Comparison of ENCODE assay signal across 20 mouse cellular contexts in the genomic region with DNA sequence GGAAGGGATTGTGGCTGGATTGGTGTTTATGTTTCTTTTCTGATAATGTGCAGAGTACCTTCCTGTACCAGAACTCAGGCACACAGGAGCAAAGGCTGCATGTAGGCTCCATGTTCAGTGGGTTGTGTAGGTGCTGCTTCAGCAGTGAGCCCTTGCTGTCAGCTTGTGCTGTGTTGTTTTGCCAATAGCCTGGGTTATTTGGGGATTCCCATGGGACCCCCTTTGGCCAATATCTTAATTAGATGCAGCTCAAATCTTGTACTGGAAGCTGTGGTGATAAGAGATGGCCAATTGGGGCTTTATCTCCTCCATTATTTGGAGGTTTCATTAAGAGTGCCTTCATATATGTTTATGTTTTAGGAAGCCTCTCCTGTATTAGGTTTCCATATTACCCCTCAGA. TPM values are rescaled to one million over a fixed set of nuclear protein-coding genes. Genes with fewer than 3 reads are reported as not detected.
DNase-seq lines count a peak whose midpoint lies in the region; TF ChIP-seq lines count a peak whose summit lies in the region.
"Had no signal": no experiment of that assay in that cellular context is flagged by ENCODE, and none has a peak within 500 bp of the region (broad histone marks: within the 10 kb centered on the region; RNA-seq: fewer than 3 reads in every experiment).

No protein-coding gene starts in this region.

- H3K27me3 ChIP-seq in CH12.LX (replicated peaks), result no peaks in the 10 kb centered on the region
- H3K27me3 ChIP-seq: Patski had no signal

- H3K36me3 ChIP-seq in CH12.LX (replicated peaks in 1 of 2; ENCODE audit: control insufficient read depth in 1 of 2, insufficient read depth in 1 of 2, low read length in 1 of 2), result peaks cover 17 to 61% of the 10 kb centered on the region in 2 experiments

- no peaks in the 10 kb centered on the region for H3K9me3 ChIP-seq in CH12.LX (replicated peaks; ENCODE audit: low read length)
- H3K9me3 ChIP-seq: G1E had no signal

- no peak overlapping the region for H3K27ac ChIP-seq in CH12.LX (ENCODE audit: insufficient read depth, low read depth)

- in situ Hi-C loops in CH12.LX (cut with MboI; ENCODE audit: low pct_ligation_motif_present, low pct_unique_long_range_greater_than_20kb, low sequenced_read_pairs), result no loop called here

- no peak overlapping the region for H3K4me2 ChIP-seq in CH12.LX (ENCODE audit: insufficient read depth, low read depth, poor library complexity, severe bottlenecking)

- no peak for TF ChIP-seq RAD21 in CH12.LX (IDR thresholded peaks at IDR 0.05; ENCODE audit: low read depth, low read length)

- peaks cover 8 to 43% of the 10 kb centered on the region in 2 experiments for H3K4me1 ChIP-seq in CH12.LX (ENCODE audit: control insufficient read depth in 1 of 2, insufficient read depth in 2 of 2)

- TF ChIP-seq EP300 in CH12.LX (IDR thresholded peaks at IDR 0.05; ENCODE audit: low read length), result no peak

- H3K79me2 ChIP-seq in CH12.LX (replicated peaks; ENCODE audit: control insufficient read depth, extremely low read depth, insufficient read depth, poor library complexity, severe bottlenecking), result no peaks in the 10 kb centered on the region

- no peak overlapping the region for H3K4me3 ChIP-seq in CH12.LX (replicated peaks in 1 of 3; ENCODE audit: low read depth in 2 of 3, low read length in 2 of 3, poor library complexity in 1 of 3)

- DNase-seq in CH12.LX (ENCODE audit: extremely low read depth), result peak; percentile 55
- DNase-seq in testis, postnatal 14 days (ENCODE audit: low spot score), result no peak
- DNase-seq: adrenal gland, adult 2 months; adrenal gland, adult 8-10 months; adrenal gland, postnatal 10 days; adrenal gland, postnatal 14 days; adrenal gland, postnatal 25 days; adrenal gland, postnatal 36 days; B cell, adult 2 months; cerebellum, adult 11 months; cerebellum, adult 11-12 months; cerebellum, adult 18-20 months; cerebellum, adult 2 months; cerebellum, adult 8-10 months had no signal

- no peak overlapping the region for H3K9ac ChIP-seq in CH12.LX (ENCODE audit: insufficient read depth, low read depth)

- dilution Hi-C loops in CH12.LX (cut with MboI; ENCODE audit: extremely low pct_ligation_motif_present, extremely low pct_unique_long_range_greater_than_20kb, low sequenced_read_pairs), result no loop called here

- no peak for TF ChIP-seq POLR2A in CH12.LX (IDR thresholded peaks at IDR 0.05; ENCODE audit: low read depth, low read length)

- TF ChIP-seq CTCF in CH12.LX (conservative IDR thresholded peaks at IDR 0.05 in 1 of 2, IDR thresholded peaks at IDR 0.05 in 1 of 2; ENCODE audit: low read depth in 2 of 2, low read length in 2 of 2), result no peak

TF ChIP-seq in CH12.LX, 34 proteins besides CTCF, POLR2A, EP300 and RAD21:
- TF ChIP-seq MEF2A (IDR thresholded peaks at IDR 0.05; ENCODE audit: borderline replicate concordance, low read depth, low read length) (peak; percentile 50; the same call in 1 of the 2 replicates), NELFE (IDR thresholded peaks at IDR 0.05; ENCODE audit: low read depth, low read length) (no peak), MXI1 (IDR thresholded peaks at IDR 0.05; ENCODE audit: low read depth, low read length) (no peak), JUN (IDR thresholded peaks at IDR 0.05; ENCODE audit: insufficient read depth, low read depth, low read length) (no peak), IRF4 (IDR thresholded peaks at IDR 0.05; ENCODE audit: low read depth, low read length) (no peak), USF2 (conservative IDR thresholded peaks at IDR 0.05; ENCODE audit: low read depth, low read length) (no peak), MAZ (IDR thresholded peaks at IDR 0.05; ENCODE audit: low read depth, low read length) (no peak), KAT2A (IDR thresholded peaks at IDR 0.05; ENCODE audit: insufficient replicate concordance, low read length) (no peak)

RNA-seq across cellular contexts. Expression of gene Odf2l, which starts 24.5 kb away (rescaled TPM):
- total RNA-seq in CH12.LX (2012; rRNA removed) (22.6 and 26.1 TPM in 2 replicates), CH12.LX (2014; rRNA removed) (51.1 and 53.9 TPM in 2 replicates)
- polyA plus RNA-seq in CH12.LX (2012; ENCODE audit: insufficient read length, low read depth), result 37.8 and 39.1 TPM in 2 replicates

RNA-seq across cellular contexts. Expression of gene Clca2, which starts 43.7 kb away (rescaled TPM):
- 0.04 and 0.13 TPM in 2 replicates for total RNA-seq in CH12.LX (2012; rRNA removed)
- total RNA-seq in CH12.LX (2014; rRNA removed), result 0.07 and 0.14 TPM in 2 replicates
- polyA plus RNA-seq in CH12.LX (2012; ENCODE audit: insufficient read length, low read depth), result 0.10 and 0.17 TPM in 2 replicates
- total RNA-seq: adrenal gland, adult 2 months; adrenal gland, postnatal 25 days; ES-E14; MEL had no signal
- polyA plus RNA-seq: activated CD4-positive, CD25-positive, alpha-beta regulatory T cell, adult 4 months; CD4-positive, CD25-positive, alpha-beta regulatory T cell, adult 4 months; cerebellum, adult 2 months; G1E had no signal
